Mouse (Mus musculus): Measurements from ENCODE around the gene Samd1. TPM values are rescaled to one million over a fixed set of nuclear protein-coding genes. Genes with fewer than 3 reads are reported as not detected.
"Not testable (repeated sequence)": the region's sequence is repeated elsewhere in the genome, so short reads cannot be mapped to it uniquely, and the experiment has no call there.

The Samd1 gene
- polyA plus RNA-seq, 1 experiment from 2014 or later: 10.6 TPM

DNA sequence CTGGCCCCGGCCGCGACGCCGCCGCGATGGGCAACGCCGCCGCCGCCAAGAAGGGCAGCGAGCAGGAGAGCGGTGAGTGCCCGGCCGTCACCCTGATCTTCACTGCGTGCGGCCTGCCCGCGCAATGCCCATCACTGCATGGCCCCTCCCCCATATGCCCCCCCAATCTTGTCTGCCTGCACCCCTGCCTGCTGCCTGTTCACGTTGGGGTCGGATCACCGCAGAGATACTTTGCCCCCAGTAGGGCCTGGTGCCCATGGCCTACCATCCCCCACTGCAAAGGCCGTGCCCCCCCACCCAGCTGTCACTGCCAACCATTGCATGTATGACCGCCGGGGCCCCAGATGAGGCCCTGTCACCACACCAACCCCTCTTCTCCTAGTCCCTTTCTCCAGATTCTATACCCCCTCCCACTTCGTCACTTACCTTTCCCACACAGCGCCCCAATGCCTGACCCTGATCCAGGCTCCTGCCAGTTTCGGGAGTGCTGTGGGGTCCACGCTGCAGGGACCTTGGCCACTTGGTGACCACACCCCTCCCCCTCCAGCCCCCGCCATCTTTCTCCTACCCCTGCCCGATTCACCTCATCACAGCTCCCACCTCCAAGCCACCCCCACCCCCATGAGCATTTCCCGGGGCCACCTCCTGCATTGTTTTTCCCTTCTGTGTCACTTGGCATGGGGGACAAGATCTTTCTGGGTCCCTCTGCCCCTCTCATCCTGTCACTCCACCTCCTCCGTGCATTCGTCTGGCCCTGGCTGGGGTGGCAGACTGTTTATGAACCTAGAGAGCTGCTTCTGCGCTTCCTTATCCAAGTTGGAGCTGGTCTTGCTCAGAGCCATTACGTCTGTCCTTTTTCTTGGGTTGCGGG is 24.1 kb upstream of the Samd1 start:
- Histone ChIP-seq H3K4me3 (peak overlapping the region; percentile 100), H3K9me3 (no peaks in the 10 kb centered on the region), H3K27me3 (no peaks in the 10 kb centered on the region), H3K4me1 (peaks cover 38% of the 10 kb centered on the region), H3K9ac (peak overlapping the region; percentile 96), H3K27ac (peak overlapping the region; percentile 75), H3K36me3 (peaks cover 12% of the 10 kb centered on the region; the same call in 1 of the 2 replicates), H3K4me2 (peak overlapping the region; percentile 87)
- 2% methylated on average over 37 of the region's 37 CpGs for WGBS
- ATAC-seq (ENCODE audit: insufficient number of reproducible peaks, low FRiP score, low TSS enrichment, low read depth): peak; percentile 9; the same call in 1 of the 2 replicates

GRCm38 (mm10) chr8:83974521-83974920 is 23.0 kb upstream of the Samd1 start:
- WGBS: 82% methylated on average over 4 of the region's 4 CpGs
- Histone ChIP-seq H3K4me1 (peaks cover 39% of the 10 kb centered on the region), H3K27me3 (no peaks in the 10 kb centered on the region), H3K4me3 (peak overlapping the region; percentile 100; the same call in 1 of the 2 replicates), H3K4me2 (peak overlapping the region; percentile 87; the same call in 1 of the 2 replicates), H3K36me3 (peaks cover 3% of the 10 kb centered on the region; the same call in 1 of the 2 replicates), H3K9me3 (no peaks in the 10 kb centered on the region), H3K9ac (no peak overlapping the region), H3K27ac (no peak overlapping the region)
- no peak for ATAC-seq (ENCODE audit: insufficient number of reproducible peaks, low FRiP score, low TSS enrichment, low read depth)

GRCm38 (mm10) chr8:83976101-83976630 is 21.3 kb upstream of the Samd1 start:
- H3K4me3 ChIP-seq: no peak overlapping the region
- H3K4me1 ChIP-seq: peaks cover 39% of the 10 kb centered on the region
- 88% methylated on average over 4 of the region's 4 CpGs for WGBS
- no peak overlapping the region for H3K27ac ChIP-seq
- peaks cover 12% of the 10 kb centered on the region for H3K36me3 ChIP-seq
- no peaks in the 10 kb centered on the region for H3K9me3 ChIP-seq
- ATAC-seq (ENCODE audit: insufficient number of reproducible peaks, low FRiP score, low TSS enrichment, low read depth): no peak
- no peak overlapping the region for H3K4me2 ChIP-seq
- no peak overlapping the region for H3K9ac ChIP-seq
- no peaks in the 10 kb centered on the region for H3K27me3 ChIP-seq

- no peak overlapping the region for H3K4me3 ChIP-seq
- ATAC-seq (ENCODE audit: insufficient number of reproducible peaks, low FRiP score, low TSS enrichment, low read depth): no peak
- 83% methylated on average over 5 of the region's 5 CpGs for WGBS
- peaks cover 38% of the 10 kb centered on the region for H3K4me1 ChIP-seq
- H3K9me3 ChIP-seq: no peaks in the 10 kb centered on the region
- no peak overlapping the region for H3K4me2 ChIP-seq
- no peaks in the 10 kb centered on the region for H3K27me3 ChIP-seq
- no peak overlapping the region for H3K27ac ChIP-seq
- H3K36me3 ChIP-seq: peaks cover 19% of the 10 kb centered on the region
- H3K9ac ChIP-seq: no peak overlapping the region
Measured at GRCm38 (mm10) chr8:83976779-83977350, 20.6 kb upstream of the Samd1 start.

GRCm38 (mm10) chr8:83977646-83978045 is 19.8 kb upstream of the Samd1 start:
- H3K9ac ChIP-seq: no peak overlapping the region
- peaks cover 35% of the 10 kb centered on the region for H3K4me1 ChIP-seq
- H3K4me3 ChIP-seq: no peak overlapping the region
- H3K9me3 ChIP-seq: no peaks in the 10 kb centered on the region
- 42% methylated on average over 6 of the region's 6 CpGs for WGBS
- ATAC-seq (ENCODE audit: insufficient number of reproducible peaks, low FRiP score, low TSS enrichment, low read depth): no peak
- H3K36me3 ChIP-seq: peaks cover 25% of the 10 kb centered on the region
- no peak overlapping the region; the same call in 1 of the 2 replicates for H3K27ac ChIP-seq
- H3K4me2 ChIP-seq: 0 out of 2 replicates have a peak overlapping the region, but pooled peaks have one; percentile 0
- H3K27me3 ChIP-seq: no peaks in the 10 kb centered on the region

DNA sequence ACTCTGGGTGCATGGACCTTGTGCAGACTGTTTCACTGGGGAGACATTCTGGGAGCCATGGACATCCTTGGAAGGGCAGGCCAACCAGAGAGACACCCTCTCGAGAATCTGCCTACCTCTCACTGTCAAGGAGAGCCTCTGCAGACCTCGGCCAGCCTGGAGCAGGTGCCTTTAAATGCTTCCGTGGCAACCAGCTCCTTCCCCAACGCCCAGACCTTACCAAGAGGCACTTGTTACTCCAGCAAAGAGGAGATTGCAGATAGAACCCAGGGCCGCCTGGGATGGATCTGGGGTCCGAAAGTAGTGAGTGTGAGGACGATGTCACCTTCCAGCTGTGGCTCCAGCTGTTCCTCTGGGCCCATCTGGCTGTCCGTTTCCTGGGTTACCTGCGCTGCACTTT is 19.3 kb upstream of the Samd1 start:
- ATAC-seq (ENCODE audit: insufficient number of reproducible peaks, low FRiP score, low TSS enrichment, low read depth): no peak
- H3K4me2 ChIP-seq: no peak overlapping the region

DNA sequence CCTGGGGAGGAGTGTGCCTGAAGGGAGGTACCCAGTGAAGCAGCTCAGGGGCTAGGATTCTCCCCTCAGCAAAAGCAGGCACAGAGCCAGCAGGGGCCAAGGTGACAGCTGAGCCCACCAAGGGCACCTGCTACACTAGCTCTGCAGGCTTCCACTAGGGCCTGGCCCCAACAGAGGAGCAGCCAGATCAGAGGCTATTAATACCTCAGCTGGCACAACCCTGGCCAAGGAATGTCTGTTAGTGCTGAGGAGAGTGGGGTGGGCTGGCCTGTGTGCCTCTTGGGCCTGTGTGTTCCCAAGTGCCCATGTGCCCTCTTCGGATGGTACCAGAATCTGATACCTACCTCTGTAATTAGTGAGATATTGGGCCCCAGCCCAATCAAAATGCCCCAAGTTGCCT is 17.2 kb upstream of the Samd1 start:
- ATAC-seq (ENCODE audit: insufficient number of reproducible peaks, low FRiP score, low TSS enrichment, low read depth): 0 out of 2 replicates have a peak, but pooled peaks have one; percentile 36
- H3K9me3 ChIP-seq: no peaks in the 10 kb centered on the region
- no peak overlapping the region for H3K27ac ChIP-seq
- WGBS: 100% methylated on average over 1 of the region's 1 CpGs
- peaks cover 18% of the 10 kb centered on the region for H3K4me1 ChIP-seq
- H3K27me3 ChIP-seq: no peaks in the 10 kb centered on the region
- H3K9ac ChIP-seq: no peak overlapping the region
- H3K4me3 ChIP-seq: no peak overlapping the region
- H3K36me3 ChIP-seq: peaks cover 48% of the 10 kb centered on the region
- no peak overlapping the region for H3K4me2 ChIP-seq

More for the DNA sequence above, 19.3 kb upstream of the Samd1 start:
- no peaks in the 10 kb centered on the region for H3K9me3 ChIP-seq
- no peak overlapping the region for H3K9ac ChIP-seq
- H3K36me3 ChIP-seq: peaks cover 31% of the 10 kb centered on the region
- no peak overlapping the region for H3K27ac ChIP-seq
- peaks cover 35% of the 10 kb centered on the region for H3K4me1 ChIP-seq
- H3K4me3 ChIP-seq: no peak overlapping the region
- 71% methylated on average over 9 of the region's 9 CpGs for WGBS
- no peaks in the 10 kb centered on the region for H3K27me3 ChIP-seq

GRCm38 (mm10) chr8:83980845-83981244 is 16.6 kb upstream of the Samd1 start:
- 75% methylated on average over 8 of the region's 8 CpGs for WGBS
- Histone ChIP-seq H3K9ac (no peak overlapping the region), H3K4me1 (peaks cover 18% of the 10 kb centered on the region), H3K27me3 (no peaks in the 10 kb centered on the region), H3K4me3 (no peak overlapping the region), H3K4me2 (no peak overlapping the region), H3K36me3 (peaks cover 52% of the 10 kb centered on the region), H3K27ac (no peak overlapping the region), H3K9me3 (no peaks in the 10 kb centered on the region)
- no peak for ATAC-seq (ENCODE audit: insufficient number of reproducible peaks, low FRiP score, low TSS enrichment, low read depth)

- Histone ChIP-seq H3K4me1 (peaks cover 18% of the 10 kb centered on the region), H3K27me3 (no peaks in the 10 kb centered on the region), H3K27ac (no peak overlapping the region), H3K4me2 (no peak overlapping the region), H3K9ac (no peak overlapping the region), H3K9me3 (no peaks in the 10 kb centered on the region), H3K4me3 (no peak overlapping the region), H3K36me3 (peaks cover 59% of the 10 kb centered on the region)
- no peak for ATAC-seq (ENCODE audit: insufficient number of reproducible peaks, low FRiP score, low TSS enrichment, low read depth)
- 95% methylated on average over 7 of the region's 7 CpGs for WGBS
Measured at GRCm38 (mm10) chr8:83981533-83981932, 15.9 kb upstream of the Samd1 start.

GRCm38 (mm10) chr8:83982449-83982848 is 15.0 kb upstream of the Samd1 start:
- H3K4me2 ChIP-seq: no peak overlapping the region
- WGBS: 88% methylated on average over 4 of the region's 4 CpGs
- no peak overlapping the region for H3K27ac ChIP-seq
- peaks cover 68% of the 10 kb centered on the region for H3K36me3 ChIP-seq
- no peaks in the 10 kb centered on the region for H3K9me3 ChIP-seq
- H3K27me3 ChIP-seq: no peaks in the 10 kb centered on the region
- no peak for ATAC-seq (ENCODE audit: insufficient number of reproducible peaks, low FRiP score, low TSS enrichment, low read depth)
- peaks cover 10% of the 10 kb centered on the region for H3K4me1 ChIP-seq
- no peak overlapping the region for H3K4me3 ChIP-seq
- H3K9ac ChIP-seq: no peak overlapping the region

DNA sequence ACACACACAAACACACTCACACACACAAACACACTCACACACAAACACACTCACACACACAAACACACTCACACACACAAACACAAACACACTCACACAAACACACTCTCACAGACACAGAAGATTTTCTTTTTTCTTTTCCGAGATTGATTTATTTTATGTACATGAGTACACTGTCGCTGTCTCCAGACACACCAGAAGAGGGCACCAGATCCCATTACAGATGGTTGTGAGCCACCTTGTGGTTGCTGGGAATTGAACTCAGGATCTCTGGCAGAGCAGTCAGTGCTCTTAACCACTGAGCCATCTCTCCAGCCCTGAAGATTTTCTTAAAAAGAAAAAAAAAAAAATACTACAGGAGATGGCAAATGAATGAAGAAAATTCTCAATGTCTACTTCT is 14.2 kb upstream of the Samd1 start:
- H3K4me1 ChIP-seq; H3K4me3 ChIP-seq; H3K27me3 ChIP-seq; H3K27ac ChIP-seq; ATAC-seq (ENCODE audit: insufficient number of reproducible peaks, low FRiP score, low TSS enrichment, low read depth); H3K9me3 ChIP-seq; H3K9ac ChIP-seq; H3K4me2 ChIP-seq: not testable (repeated sequence)
- H3K36me3 ChIP-seq: peaks cover 76% of the 10 kb centered on the region
- 93% methylated on average over 2 of the region's 2 CpGs for WGBS

DNA sequence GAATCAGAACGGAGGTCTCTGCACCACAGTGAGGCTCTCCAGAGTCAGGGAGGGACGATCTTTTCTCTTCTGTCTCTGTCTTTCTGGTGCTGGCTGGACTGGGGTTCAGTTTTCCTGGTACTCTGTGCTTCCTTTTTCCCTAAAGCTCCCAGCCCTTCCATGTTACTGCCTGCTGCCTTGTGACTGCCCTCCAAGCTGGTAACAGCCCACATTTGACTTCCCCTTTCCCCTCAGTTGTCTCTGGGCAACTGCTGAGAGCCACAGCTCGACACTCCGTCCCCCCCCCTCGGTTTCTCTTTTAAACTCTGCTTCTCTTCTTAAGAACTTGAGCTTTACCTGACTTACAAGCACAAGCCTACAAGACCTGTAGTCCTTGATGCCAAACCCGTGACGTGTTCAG is 8.2 kb upstream of the Samd1 start:
- H3K27ac ChIP-seq: no peak overlapping the region
- H3K9ac ChIP-seq: no peak overlapping the region
- no peaks in the 10 kb centered on the region for H3K9me3 ChIP-seq
- no peaks in the 10 kb centered on the region for H3K4me1 ChIP-seq
- no peak overlapping the region for H3K4me3 ChIP-seq
- no peak for ATAC-seq (ENCODE audit: insufficient number of reproducible peaks, low FRiP score, low TSS enrichment, low read depth)
- peaks cover 80% of the 10 kb centered on the region for H3K36me3 ChIP-seq
- H3K4me2 ChIP-seq: no peak overlapping the region
- WGBS: 85% methylated on average over 7 of the region's 7 CpGs
- no peaks in the 10 kb centered on the region for H3K27me3 ChIP-seq
